In the genomic region with DNA sequence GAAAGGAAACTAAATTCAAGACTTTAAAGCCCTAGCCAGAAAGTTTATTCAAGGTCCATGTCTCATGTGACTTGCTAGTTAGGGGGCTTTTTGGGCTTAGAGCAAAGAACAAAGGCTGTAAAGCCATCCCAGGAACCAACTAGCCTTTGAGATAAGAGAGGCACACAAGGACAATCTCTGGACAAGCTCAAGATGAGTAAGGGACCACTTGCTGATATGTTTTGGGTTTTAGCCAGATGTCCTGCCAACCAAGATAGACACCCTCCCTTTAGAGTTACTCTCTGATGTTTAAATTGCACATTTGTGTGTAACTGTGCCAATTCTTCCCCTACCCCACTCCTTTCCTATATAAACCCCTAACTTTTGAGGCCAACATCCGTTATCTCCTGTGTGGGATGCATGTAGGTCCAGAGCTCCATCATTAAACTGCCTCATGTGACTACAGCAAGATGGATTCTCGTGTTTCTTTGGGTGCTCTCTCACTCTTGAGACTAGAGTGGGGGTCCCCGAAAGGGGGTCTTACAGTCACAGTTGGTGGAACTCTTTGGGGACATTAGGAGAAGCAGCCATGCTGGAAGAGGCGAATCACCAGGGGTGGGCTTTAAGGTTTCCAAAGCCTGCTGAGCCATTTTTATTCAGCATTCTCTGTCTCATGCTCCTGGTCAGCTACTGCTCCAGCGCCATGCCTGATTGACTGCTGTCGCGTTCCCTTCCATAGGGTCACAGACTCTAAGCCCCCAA, we compare ENCODE assay signal across 20 mouse cellular contexts. TPM values are rescaled to one million over a fixed set of nuclear protein-coding genes. Genes with fewer than 3 reads are reported as not detected.
"Had no signal": no experiment of that assay in that cellular context is flagged by ENCODE, and none has a peak within 500 bp of the region (broad histone marks: within the 10 kb centered on the region; RNA-seq: fewer than 3 reads in every experiment).

No protein-coding gene starts in this region.

- DNase-seq: gastrocnemius, postnatal 14 days; heart, adult 2 months; heart, postnatal 14 days; heart, postnatal 4 days; kidney, adult 18-20 months; kidney, adult 8-10 months; kidney, postnatal 10 days; kidney, postnatal 25 days; kidney, postnatal 4 days; liver; liver, embryonic 13.5 days had no signal

RNA-seq across cellular contexts. Expression of a gene that starts 13.7 kb away (rescaled TPM):
- total RNA-seq: gastrocnemius, adult 18-20 months; gastrocnemius, adult 8-10 months; gastrocnemius, postnatal 14 days; gastrocnemius, postnatal 4 days; granulocyte monocyte progenitor cell, adult 5-6 weeks; heart, adult 2 months; heart, postnatal 14 days; heart, postnatal 4 days; layer of hippocampus, adult 2 months; layer of hippocampus, postnatal 10 days; layer of hippocampus, postnatal 25 days; left cerebral cortex, adult 2 months; left cerebral cortex, postnatal 14 days had no signal

RNA-seq across cellular contexts. Expression of a gene that starts 29.1 kb away (rescaled TPM):
- total RNA-seq: granulocyte monocyte progenitor cell, adult 5-6 weeks had no signal
